Mouse (Mus musculus) adrenal gland, postnatal 4 days (tissue): ENCODE results near the gene Smim4. TPM values are rescaled to one million over a fixed set of nuclear protein-coding genes. Genes with fewer than 3 reads are reported as not detected.

ENCODE experiments used
- DNase-seq, 2 experiments: peaks; one replicate each; pipeline ENCODE4 v3.0.0; 2021 to 2022; ENCODE audit warnings: low spot score in 2 of 2, mixed read lengths in 2 of 2
- total RNA-seq, 2 experiments: library from RNA; stranded (reverse); gene quantifications; 2 replicates each; pipeline ENCODE4 v1.2.3; 2021

Gene Smim4
- total RNA-seq, 2 experiments from 2014 or later, result 62.0 to 76.4 TPM

- no peak for DNase-seq
These were observed 10.9 kb upstream of the Smim4 start for GRCm38 (mm10) chr14:31139666-31140065.

DNA sequence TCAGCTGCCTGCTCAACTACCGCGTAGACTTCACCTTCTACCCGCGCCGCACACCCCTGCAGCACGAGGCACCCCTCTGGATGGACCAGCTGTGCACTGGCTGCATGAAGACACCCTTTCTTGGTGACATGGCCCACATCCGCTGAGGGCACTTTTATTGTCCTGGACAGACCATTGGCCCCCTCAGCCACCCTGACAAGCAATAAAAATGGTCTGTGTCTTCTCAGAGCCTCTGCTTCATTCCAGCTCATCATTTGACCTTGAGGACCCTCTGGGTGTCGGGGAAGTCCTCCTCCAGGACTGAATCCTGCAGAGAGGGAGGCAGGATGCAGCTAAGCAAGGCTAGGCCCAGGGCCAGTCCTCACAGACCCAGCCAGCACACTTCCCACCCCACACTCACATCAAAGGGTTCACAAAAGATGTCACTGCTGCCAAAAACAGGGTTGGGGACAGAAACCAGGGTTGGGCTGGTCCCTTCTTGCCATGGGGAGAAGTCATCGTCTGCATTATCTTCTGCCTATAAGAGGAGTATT, 10.2 kb upstream of the Smim4 start:
- DNase-seq, result no peak

DNA sequence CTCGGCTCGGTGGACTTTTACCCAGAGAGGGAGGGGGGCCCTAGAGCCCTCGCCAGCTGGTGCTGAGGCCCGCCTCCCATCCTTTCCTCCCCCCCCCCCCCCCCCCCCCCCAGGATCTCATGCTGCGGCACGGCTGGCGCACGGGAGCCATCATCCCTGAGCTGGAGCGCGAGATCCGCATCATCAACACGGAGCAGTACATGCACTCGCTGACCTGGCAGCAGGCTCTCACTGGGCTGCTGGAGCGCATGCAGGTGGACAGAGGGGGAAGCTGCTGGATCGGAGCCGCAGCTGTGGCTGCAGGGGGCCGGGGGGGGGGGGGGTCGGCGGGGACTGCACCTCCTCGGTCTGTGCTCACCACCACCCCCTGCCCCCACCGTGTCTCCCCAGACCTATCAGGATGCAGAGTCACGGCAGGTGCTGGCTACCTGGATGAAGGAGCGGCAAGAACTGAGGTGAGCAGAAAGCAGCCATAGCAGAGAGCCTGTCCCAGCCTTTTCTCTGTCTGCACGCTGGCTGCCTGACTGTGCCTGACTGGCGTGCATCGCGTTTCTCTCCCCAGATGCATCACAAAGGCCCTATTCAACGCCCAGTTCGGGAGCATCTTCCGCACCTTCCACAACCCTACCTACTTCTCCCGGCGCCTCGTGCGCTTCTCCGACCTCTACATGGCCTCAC, 9.6 kb upstream of the Smim4 start:
- no peak for DNase-seq

- no peak for DNase-seq
These were observed 9.0 kb upstream of the Smim4 start for GRCm38 (mm10) chr14:31137791-31138190.

DNA sequence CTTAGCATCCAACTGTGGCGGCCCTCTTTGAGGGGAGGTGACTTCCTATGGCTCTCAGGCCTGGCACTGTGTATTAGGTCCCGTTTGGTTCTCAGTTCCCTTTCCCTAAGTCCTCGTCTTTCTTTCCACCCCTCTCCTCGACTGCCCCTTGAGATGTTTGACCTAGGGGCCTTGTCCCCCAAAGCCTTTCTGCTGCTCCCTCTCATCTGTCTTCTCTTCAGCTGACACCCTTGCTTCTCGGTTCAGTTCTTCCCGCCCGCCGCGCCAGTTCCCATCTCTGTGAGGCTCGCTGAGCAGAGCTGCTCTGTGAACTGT, 8.5 kb upstream of the Smim4 start:
- no peak for DNase-seq

- DNase-seq, result no peak
These were observed 7.9 kb upstream of the Smim4 start for GRCm38 (mm10) chr14:31136411-31137280.

DNA sequence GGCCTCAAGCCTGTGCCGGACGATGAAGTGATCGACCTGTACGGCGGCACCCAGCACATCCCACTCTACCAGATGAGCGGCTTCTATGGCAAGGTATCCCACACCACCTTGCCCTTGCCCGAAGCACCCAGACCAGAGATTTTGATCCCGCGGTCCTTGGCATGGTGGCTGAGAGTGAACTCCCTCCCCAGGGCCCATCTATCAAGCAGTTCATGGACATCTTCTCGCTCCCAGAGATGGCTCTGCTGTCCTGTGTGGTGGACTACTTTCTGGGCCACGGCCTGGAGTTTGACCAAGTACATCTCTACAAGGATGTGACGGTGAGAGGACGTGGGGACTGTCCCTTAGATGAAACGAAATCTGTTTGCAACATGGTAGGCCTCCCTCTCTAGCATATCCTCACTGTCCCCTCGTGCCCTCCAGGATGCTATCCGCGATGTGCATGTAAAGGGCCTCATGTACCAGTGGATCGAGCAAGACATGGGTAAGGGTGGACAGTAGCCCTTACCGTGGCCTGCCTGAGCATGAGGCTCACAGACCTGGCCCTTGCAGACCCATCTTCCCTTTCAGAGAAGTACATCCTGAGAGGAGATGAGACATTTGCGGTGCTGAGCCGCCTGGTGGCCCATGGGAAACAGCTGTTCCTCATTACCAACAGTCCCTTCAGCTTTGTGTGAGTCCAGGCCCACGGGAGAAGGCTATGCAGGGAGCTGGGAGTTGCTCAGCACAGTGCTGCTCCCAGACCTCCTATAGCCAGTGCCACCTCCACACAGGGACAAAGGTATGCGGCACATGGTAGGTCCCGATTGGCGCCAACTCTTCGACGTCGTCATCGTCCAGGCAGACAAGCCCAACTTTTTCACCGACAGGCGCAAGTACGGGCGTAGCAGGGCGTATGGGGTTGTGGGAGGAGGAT, 7.0 kb upstream of the Smim4 start:
- no peak for DNase-seq

DNA sequence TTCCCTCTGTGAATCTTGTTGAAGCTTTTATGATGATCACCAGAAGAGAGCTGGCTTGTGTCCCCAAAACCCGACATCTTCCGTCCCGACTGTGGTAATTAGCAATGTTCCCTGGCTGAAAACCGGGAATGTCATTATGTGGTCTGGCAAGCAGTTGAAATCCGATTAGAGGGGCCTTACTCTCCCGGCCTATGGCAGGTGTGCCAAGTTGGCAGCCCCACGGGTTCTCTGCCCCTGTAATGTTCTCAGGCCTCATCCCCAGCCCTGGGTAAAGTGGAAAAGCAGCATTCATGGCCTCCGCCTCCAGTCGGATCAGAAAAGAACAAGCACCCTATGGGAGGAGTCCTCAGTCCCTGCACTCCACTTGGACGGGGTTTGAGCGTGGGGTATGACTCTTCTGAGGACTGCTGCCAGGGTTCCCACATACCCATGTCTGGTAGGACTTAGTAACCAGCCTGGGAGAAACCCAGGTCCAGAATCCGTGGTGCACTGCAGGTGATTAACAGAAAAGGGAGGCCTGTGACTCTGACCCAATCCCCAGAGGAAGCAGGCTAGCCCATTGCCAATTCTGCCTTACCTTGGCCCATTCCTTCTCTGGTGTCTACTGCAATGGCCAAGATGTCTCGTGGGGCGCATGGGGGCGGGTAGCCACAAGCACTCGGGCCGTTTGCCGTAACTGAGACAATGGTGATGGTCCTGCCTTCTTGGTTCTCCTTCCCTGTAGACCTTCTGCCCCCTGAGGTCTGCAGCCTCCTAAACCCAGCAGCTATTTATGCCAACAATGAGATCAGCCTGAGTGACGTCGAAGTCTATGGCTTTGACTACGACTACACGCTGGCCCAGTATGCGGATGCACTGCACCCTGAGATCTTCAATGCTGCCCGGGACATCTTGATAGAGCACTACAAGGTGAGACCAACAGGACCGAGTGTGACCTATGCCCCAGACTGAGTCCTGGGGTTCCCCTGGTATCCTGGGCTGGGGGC, 5.6 kb upstream of the Smim4 start:
- no peak for DNase-seq

GRCm38 (mm10) chr14:31133023-31133665, 4.4 kb upstream of the Smim4 start:
- DNase-seq, result no peak

- DNase-seq, result no peak
These were observed 3.8 kb upstream of the Smim4 start for GRCm38 (mm10) chr14:31132491-31132975.

DNA sequence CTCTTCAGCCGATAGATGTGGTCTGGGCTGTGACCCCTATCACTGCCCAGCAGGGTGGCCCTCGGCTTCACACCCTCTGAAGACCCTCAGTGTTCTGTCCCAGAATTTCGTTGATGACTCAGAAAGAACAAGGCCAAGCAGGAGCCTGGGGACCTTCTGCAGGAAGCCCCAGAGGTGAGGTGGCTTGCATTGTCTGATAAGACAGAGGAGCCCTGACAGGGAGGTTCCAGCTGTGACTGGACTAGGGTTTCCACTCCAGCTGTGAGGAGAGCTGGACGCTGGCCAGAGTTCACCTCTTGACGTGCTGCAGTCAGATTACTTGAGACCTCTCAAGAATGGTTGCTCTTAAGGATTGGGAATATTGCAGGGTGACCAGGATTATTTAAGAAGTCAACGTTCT, 3.3 kb upstream of the Smim4 start:
- no peak for DNase-seq

DNA sequence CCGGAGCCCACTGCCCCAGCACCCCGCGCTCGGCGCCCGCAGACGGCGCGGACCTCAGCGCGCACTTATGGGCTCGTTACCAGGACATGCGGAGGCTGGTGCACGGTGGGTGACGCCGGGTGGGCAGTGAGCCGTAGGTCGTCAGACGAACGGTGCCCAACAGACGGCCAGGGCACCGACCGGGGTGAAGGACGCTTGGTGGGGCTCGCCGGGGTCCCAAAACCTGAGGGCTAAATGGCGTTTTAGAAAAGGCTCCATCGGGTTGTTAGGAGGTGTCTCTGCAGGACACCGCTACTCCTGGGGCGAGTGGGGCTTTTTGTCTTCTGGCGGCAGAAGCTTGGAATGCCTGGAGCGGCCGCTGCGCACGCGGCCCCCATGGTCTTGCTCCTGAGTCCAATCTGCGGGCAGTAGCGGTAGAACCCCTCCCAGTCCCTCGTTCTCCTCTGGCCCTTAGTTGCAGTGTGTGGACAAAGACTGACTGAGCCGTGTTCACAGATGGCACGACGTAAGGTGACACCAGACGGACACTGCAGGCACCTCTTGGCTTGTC, 2.6 kb upstream of the Smim4 start:
- DNase-seq, result no peak

GRCm38 (mm10) chr14:31130236-31131220, 1.8 kb upstream of the Smim4 start, which contains the start of gene Nt5dc2:
TSS of gene Nt5dc2 (plus strand) at chr14:31131053.
- DNase-seq, result peak; percentile 76

GRCm38 (mm10) chr14:31129326-31130235, 825 bp upstream of the Smim4 start:
- DNase-seq, result no peak

DNA sequence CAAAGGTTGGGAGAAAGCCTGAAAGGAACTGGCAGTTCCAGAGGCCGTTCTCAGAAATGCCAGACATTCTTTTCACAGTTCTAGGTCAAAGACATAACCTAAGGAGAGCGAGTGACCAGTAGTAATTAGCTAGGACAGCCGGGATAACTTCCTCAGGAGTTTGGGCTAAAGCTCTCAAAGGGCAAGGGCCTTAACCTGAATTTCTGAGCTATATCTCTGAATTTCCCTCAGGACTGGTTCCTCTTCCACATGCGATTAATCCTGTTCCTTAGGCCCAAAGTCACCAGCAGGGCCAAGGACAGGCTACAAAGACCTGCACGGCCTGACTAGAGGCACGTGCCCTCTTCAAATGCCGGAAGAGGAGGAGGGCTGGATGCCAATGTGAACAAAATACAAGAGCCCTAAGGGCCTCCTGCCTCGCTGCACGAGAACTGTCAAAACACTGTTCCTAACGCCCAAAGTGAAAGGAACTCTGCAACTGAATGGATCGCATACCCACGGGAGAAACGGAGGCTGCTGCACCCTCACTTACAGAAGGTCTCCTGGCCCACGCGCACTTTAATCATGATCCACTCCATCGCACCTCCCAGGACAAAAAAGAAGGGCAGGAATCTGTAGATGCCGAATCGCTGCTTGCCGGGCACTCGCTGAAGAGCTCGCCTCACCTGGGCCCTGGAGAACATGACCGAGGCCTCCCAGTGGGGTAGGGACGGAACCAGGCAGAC, 493 bp downstream of the Smim4 start:
- DNase-seq, result no peak

DNA sequence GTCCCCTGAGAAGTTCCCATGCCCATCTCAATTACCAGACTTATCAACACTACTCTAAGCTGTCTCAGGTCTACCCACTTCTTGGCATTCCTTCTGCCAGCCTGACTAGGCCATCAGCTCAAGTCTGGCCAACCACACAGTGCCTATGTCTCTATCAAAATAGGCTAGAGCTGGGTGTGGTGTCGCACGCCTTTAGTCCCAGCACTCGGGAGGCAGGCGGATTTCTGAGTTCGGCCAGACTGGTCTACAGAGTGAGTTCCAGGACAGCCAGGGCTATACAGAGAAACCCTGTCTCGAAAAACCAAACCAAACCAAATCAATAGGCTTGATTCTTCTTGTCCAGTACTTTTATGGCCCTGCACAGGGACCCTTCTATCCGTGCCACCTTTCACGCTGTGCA, 1.9 kb downstream of the Smim4 start:
- DNase-seq, result no peak
